Mouse (Mus musculus): Measurements from ENCODE around the gene Adcy7. TPM values are rescaled to one million over a fixed set of nuclear protein-coding genes. Genes with fewer than 3 reads are reported as not detected.

The Adcy7 gene
- polyA plus RNA-seq, 1 experiment: 63.7 TPM

DNA sequence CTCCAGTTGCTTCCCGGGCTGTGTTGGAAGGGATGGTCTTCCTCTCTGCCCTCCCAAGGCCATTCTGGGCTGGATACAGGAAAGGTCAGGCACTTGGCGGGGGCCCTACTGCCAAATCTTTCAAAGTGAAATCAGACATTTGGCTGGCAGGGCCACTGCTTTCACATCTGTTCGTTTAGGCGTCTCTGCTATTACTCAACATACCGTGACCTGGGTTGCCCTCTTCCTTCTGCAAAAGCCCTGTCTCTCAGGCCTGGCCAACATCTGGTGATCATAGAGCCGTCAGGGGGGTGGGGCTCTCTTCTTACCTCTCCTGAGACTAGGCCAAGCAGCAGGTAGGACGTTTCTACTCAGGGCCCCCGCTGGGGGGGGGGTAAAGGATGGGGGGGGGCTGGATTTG, 10.5 kb downstream of the Adcy7 start:
- Histone ChIP-seq H3K36me3 (ENCODE audit: control insufficient read depth, insufficient read depth, low read length) (no peaks in the 10 kb centered on the region), H3K4me3 (ENCODE audit: control insufficient read depth, insufficient read depth, low read length) (no peak overlapping the region), H3K4me1 (replicated peaks; ENCODE audit: control insufficient read depth, insufficient read depth, low read length) (peaks cover 26% of the 10 kb centered on the region), H3K27ac (ENCODE audit: control insufficient read depth, insufficient read depth, low read length) (no peak overlapping the region), H3K27me3 (ENCODE audit: control insufficient read depth, insufficient read depth, low read length) (no peaks in the 10 kb centered on the region)
- TF ChIP-seq CTCF (IDR thresholded peaks at IDR 0.05; ENCODE audit: borderline replicate concordance, control insufficient read depth, extremely low read depth, insufficient read depth, low read length, poor library complexity): no peak
- no peak for TF ChIP-seq POLR2A (IDR thresholded peaks at IDR 0.05; ENCODE audit: control insufficient read depth, extremely low read depth, insufficient read depth, low read length, poor library complexity)
- WGBS: 36% methylated on average over 8 of the region's 8 CpGs
- DNase-seq: no peak

DNA sequence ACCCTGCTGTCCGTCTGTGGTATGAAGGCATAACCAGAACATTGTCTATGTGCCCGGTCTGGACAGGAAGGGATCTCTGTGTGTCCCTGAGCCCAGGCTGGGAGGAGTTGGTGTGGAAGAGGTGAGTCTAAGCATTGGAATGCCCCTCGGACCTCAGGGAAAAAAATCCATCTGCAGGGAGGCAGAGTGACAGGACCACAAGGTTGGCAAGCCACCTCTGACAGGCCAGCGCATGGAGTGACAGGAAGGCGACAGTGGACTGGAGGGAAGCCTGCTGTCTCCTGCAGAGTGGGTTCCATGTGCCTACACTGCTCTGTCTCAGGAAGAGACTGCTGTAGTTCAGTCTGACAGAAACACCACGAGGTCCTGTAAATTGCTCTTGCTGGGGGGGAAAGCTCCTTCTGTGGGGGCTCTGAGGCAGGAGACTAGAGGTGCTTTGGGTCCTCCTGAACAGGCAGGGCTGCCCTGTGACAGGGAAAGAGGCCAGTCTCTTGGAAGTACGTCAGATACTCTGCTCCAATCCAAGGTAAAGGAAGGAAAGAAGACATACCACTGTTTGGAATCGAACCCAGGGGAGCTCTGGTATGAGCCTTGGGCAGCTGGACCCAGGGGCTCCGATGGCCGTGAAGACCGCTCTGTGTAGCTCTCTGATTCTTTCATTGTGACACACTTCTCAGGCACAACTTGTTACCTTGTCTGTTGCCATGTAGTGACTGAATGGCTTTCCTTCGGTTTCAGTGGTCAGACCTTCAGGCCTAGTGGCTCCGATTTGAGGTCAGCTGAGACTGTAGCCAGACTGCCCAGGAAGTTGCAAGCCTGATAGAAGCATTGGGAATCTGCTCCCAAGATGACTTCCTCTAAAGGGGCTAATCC, 11.3 kb downstream of the Adcy7 start:
- no peak for TF ChIP-seq CTCF (IDR thresholded peaks at IDR 0.05; ENCODE audit: borderline replicate concordance, control insufficient read depth, extremely low read depth, insufficient read depth, low read length, poor library complexity)
- TF ChIP-seq POLR2A (IDR thresholded peaks at IDR 0.05; ENCODE audit: control insufficient read depth, extremely low read depth, insufficient read depth, low read length, poor library complexity): no peak
- Histone ChIP-seq H3K27ac (ENCODE audit: control insufficient read depth, insufficient read depth, low read length) (no peak overlapping the region), H3K4me3 (ENCODE audit: control insufficient read depth, insufficient read depth, low read length) (no peak overlapping the region), H3K27me3 (ENCODE audit: control insufficient read depth, insufficient read depth, low read length) (no peaks in the 10 kb centered on the region), H3K36me3 (ENCODE audit: control insufficient read depth, insufficient read depth, low read length) (no peaks in the 10 kb centered on the region), H3K4me1 (replicated peaks; ENCODE audit: control insufficient read depth, insufficient read depth, low read length) (peaks cover 34% of the 10 kb centered on the region)
- no peak for DNase-seq
- 90% methylated on average over 13 of the region's 13 CpGs for WGBS

DNA sequence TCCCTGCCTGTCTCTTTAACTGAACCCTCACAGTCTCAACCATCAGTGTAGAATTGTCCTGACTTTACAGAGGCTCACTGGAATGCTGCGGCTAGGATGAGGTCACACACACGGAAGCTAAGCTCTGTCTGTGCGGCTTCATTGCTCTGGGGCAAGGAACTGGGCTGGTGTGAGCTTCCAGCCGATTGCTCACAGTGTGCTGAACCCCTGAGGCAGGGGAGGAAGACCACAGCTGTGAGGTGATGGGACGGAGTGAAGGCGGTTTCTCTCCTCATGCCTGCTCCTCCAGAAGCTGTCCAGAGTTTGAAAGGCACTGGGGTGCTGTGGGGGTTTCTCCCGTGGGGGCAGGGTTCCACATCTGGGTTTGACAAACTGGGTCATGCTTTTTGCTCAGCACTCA, 12.5 kb downstream of the Adcy7 start:
- H3K27me3 ChIP-seq (ENCODE audit: control insufficient read depth, insufficient read depth, low read length): no peaks in the 10 kb centered on the region
- H3K4me3 ChIP-seq (ENCODE audit: control insufficient read depth, insufficient read depth, low read length): no peak overlapping the region
- H3K4me1 ChIP-seq (replicated peaks; ENCODE audit: control insufficient read depth, insufficient read depth, low read length): peaks cover 38% of the 10 kb centered on the region
- H3K36me3 ChIP-seq (ENCODE audit: control insufficient read depth, insufficient read depth, low read length): no peaks in the 10 kb centered on the region
- no peak for DNase-seq
- H3K27ac ChIP-seq (ENCODE audit: control insufficient read depth, insufficient read depth, low read length): no peak overlapping the region
- TF ChIP-seq POLR2A (IDR thresholded peaks at IDR 0.05; ENCODE audit: control insufficient read depth, extremely low read depth, insufficient read depth, low read length, poor library complexity): no peak
- WGBS: 91% methylated on average over 7 of the region's 7 CpGs

DNA sequence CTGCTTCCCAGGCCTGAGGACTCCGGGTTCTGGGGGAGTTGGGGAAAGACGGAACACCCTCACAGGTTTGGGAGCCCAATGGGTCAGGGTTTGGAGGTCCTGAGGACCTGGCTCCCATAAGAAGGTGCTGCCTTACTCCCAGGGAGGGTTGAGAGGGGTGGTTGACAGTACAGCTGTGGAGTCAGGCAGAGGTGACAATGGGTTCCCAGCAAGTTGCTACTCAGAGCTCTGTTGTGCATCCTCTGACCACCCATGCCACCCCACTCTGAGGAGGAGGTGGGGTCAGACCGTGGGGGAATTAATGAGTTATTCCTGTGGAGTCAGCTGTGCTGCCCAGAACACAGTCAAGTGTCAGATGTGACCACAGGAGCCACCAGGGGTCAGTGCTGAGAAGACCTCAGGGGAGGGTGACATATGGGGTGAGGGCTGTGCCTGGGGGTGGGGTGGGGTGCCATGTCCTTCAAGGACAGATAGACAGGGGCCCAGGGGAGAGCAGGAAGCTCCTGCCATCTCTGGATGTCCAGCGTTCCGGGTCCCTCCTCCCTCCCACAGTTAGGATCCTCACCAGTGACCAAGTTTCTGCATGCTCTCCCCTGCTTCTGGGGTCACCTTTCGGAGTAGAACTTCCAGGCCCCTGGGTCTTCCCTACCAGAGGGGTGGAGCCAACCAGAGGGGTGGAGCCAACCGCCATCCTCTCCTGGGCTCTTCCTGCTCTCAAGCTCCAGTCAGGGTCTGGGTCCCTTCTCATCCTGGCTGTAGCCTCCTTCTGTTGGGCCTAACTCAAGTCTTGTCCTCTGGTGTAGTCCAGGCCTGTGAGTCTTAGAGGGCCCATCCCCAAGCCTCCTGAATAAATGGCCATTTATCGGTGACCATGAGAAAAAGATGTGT, 13.5 kb downstream of the Adcy7 start:
- Histone ChIP-seq H3K4me1 (replicated peaks; ENCODE audit: control insufficient read depth, insufficient read depth, low read length) (peaks cover 46% of the 10 kb centered on the region), H3K27me3 (ENCODE audit: control insufficient read depth, insufficient read depth, low read length) (no peaks in the 10 kb centered on the region), H3K36me3 (ENCODE audit: control insufficient read depth, insufficient read depth, low read length) (no peaks in the 10 kb centered on the region), H3K4me3 (ENCODE audit: control insufficient read depth, insufficient read depth, low read length) (no peak overlapping the region), H3K27ac (ENCODE audit: control insufficient read depth, insufficient read depth, low read length) (no peak overlapping the region)
- 88% methylated on average over 8 of the region's 8 CpGs for WGBS
- TF ChIP-seq POLR2A (IDR thresholded peaks at IDR 0.05; ENCODE audit: control insufficient read depth, extremely low read depth, insufficient read depth, low read length, poor library complexity) (no peak), CTCF (IDR thresholded peaks at IDR 0.05; ENCODE audit: borderline replicate concordance, control insufficient read depth, extremely low read depth, insufficient read depth, low read length, poor library complexity) (no peak)
- DNase-seq: peak; percentile 50

DNA sequence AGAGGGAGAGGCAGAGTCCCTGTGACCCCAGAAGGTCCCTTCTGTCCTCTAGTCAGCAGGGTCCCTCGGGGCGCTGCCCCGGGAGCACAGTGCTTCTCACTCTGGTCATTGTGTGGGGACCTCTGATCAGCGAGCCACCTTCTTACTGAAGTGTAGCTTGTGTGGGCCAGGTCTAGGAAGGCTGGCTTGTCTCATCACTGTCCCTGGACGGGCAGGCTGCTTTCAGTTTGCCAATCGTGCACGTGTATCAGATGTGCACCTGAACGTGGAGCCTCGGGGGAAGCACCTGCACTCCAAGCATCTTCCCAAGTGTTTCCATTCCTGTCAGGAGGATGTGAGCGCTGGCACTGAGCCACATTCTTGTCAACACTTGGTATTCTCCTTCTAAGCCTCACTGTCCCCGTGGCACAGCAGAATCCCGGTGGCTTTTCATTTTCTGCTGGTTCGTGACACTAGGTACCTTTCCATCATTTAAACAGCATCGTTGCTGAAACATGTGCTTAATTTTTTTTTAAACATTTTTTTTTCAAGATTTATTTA, 14.3 kb downstream of the Adcy7 start:
- Histone ChIP-seq H3K4me1 (replicated peaks; ENCODE audit: control insufficient read depth, insufficient read depth, low read length) (peaks cover 54% of the 10 kb centered on the region), H3K27me3 (ENCODE audit: control insufficient read depth, insufficient read depth, low read length) (no peaks in the 10 kb centered on the region), H3K27ac (ENCODE audit: control insufficient read depth, insufficient read depth, low read length) (no peak overlapping the region), H3K4me3 (ENCODE audit: control insufficient read depth, insufficient read depth, low read length) (no peak overlapping the region), H3K36me3 (ENCODE audit: control insufficient read depth, insufficient read depth, low read length) (no peaks in the 10 kb centered on the region)
- DNase-seq: no peak
- WGBS: 82% methylated on average over 14 of the region's 14 CpGs
- TF ChIP-seq POLR2A (IDR thresholded peaks at IDR 0.05; ENCODE audit: control insufficient read depth, extremely low read depth, insufficient read depth, low read length, poor library complexity) (no peak), CTCF (IDR thresholded peaks at IDR 0.05; ENCODE audit: borderline replicate concordance, control insufficient read depth, extremely low read depth, insufficient read depth, low read length, poor library complexity) (no peak)

DNA sequence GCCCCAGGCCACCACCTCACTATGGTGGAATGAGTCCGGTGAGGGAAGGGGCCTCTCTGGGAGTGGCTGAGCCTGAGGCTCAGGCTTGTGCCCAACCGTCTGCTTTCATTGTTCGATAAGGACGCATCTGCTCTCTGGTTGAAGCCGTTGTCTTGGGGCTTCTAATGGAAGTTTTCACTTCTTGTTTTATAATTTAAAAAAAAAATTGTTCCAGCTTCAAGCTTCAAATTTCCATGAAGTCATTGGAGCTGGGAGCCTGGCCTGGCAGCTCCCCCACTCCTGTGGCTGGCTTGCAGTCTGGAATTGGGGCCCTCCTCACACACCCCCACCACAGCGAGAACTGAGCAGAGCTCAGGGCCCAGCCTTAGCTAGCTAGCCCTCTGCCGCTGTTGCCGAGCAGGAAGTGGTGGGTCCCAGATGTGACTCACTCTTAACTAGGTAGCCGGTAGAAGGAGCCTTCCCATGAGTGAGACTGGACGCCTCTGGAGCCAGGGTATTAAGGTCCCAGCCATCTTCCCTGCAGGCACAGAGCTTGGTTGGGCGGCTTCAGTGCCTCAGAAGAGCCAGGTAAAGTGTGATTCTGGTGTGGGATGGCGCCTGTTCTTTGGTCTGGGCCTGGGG, 16.5 kb downstream of the Adcy7 start:
- TF ChIP-seq POLR2A (IDR thresholded peaks at IDR 0.05; ENCODE audit: control insufficient read depth, extremely low read depth, insufficient read depth, low read length, poor library complexity) (0 out of 2 replicates have a peak, but pooled peaks have one; percentile 30), CTCF (IDR thresholded peaks at IDR 0.05; ENCODE audit: borderline replicate concordance, control insufficient read depth, extremely low read depth, insufficient read depth, low read length, poor library complexity) (no peak)
- Histone ChIP-seq H3K4me1 (replicated peaks; ENCODE audit: control insufficient read depth, insufficient read depth, low read length) (peaks cover 75% of the 10 kb centered on the region), H3K36me3 (ENCODE audit: control insufficient read depth, insufficient read depth, low read length) (no peaks in the 10 kb centered on the region), H3K4me3 (ENCODE audit: control insufficient read depth, insufficient read depth, low read length) (peak overlapping the region; percentile 61), H3K27ac (ENCODE audit: control insufficient read depth, insufficient read depth, low read length) (peak overlapping the region; percentile 98), H3K27me3 (ENCODE audit: control insufficient read depth, insufficient read depth, low read length) (no peaks in the 10 kb centered on the region)
- WGBS: 8% methylated on average over 12 of the region's 12 CpGs
- DNase-seq: peak; percentile 73
